Mouse (Mus musculus): ENCODE data around the gene Eftud2.

The Eftud2 gene

DNA sequence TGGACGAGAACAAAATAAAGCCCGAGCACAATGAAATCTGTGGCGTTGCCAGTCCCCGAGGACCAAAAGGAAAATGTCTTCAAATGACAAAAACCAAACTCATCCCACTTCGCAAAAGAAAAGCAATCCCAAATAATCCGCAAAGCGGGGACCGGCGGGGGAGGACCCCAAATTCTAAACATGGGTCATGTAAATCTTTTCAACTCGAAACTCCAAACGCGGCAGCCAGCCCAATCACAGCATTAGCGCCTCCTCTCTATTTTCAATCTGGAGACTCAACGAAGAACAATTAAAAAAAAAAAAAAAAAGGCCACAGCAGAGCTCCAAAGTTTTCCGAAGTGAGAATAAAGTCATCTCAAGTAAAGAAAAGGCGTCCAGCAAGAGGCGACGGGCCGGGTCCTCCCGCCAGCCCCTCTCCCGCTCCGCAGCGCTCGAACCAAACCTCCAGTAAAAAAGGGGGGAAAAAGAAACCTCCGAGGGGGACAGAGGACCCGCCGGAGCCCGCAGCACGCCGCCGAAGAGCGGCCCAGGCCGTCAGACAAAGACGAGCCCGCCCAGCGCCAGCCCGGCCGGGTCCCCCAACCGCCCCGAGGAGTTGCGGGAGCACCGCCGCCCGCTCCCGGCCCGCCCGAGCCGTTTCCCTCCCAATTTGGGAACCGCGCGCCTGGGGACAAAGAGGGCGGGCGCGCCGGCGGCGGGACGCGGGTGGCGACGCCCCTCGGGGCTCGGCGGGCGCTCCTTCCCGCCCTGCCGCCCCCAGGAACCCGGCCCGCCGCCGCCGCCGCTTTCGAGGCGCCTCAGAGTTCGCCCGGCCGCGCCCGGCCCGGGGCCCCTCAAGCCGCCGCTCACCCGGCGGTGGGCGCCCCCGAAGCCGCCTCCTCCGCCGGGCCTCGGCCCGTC lies 62.4 kb downstream of the Eftud2 start:
- DNase-seq (ENCODE audit: low spot score), result peak; percentile 43

DNA sequence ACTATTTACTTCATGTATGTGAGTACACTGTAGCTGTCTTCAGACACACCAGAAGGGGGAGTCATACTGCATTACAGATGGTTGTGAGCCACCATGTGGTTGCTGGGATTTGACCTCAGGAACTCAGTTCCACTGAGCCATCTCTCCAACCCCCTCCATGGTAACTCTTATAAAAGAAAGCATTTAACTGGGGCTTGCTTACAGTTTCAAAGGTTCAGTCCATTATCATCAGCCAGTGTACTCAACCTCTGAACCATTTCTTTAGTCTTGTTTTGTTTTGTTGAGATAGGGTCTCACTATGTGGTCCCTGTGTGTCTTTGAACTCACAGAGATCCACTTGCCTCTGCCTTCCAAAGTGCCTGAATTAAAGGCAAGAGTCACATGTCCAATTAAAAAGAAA lies 65.9 kb downstream of the Eftud2 start:
- DNase-seq (ENCODE audit: low spot score), result no peak

DNA sequence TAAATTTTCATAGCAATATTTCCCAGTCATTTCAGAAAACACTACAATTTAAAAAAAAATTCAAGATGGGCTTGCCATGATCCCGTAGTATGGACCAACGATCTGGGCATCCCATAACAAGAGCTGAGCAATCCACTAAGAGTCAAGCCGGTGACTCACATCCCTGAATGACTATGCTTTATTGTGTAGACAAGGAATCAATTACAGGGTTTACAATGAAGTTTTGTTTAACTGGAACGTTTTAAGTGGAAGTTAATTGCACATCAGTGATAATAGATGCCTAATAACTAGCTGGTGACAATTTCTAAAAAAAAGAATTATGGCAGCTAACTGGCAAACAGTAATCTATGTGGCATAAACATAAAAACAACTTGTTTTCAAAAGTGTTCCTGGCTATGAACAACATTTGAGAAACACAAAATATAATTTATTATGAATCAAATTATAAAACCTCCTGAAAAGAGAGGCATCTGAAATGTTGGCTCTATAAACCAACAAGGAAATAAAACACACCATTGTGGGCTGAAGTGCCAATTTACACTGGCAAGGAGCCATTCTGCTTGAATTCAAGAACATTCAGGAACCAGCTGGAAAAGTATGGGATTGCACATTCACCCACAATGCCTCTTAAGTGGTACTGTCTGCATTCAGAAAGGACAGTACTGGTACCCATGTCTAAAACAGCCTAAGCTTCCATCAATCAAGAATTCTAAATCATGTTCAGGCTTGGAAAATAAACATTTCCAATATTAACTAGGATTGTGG lies 69.9 kb downstream of the Eftud2 start:
- DNase-seq (ENCODE audit: low spot score), result no peak

DNA sequence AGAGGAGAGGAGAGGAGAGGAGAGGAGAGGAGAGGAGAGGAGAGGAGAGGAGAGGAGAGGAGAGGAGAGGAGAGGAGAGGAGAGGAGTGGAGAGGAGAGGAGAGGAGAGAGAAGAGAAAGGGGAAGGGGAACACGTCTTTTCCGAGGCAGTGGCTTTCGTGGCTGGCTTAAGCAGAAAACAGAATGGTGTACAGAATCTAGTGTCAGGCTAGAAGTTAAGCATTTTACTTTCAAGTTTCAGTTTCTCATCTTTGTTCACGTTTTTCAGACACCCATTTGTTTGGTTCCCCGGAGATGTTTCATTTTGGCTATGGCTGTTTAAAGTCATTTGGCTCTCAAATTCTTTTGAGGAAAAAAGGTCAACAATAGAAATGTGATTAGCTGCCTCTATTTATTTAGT lies 72.5 kb downstream of the Eftud2 start:
- no peak for DNase-seq (ENCODE audit: low spot score)

DNA sequence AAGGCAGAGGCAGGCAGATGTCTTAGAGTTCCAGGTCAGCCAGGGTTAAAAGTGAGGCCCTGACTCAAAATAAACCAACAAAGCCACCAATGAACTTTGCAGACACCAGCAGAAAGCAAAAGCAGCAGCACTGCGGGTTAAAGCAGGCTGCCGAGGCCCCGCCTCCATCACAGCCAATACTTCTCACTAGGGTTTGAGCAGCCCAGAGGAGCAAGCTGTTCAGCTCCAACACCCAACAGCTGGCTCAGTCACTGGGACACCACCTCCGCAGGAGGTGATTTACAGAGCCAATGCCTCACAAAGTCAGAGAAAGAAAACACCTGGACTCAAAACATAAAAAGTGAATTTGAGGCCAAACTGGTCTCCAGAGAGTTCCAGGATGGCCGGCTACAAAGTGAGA lies 77.3 kb downstream of the Eftud2 start:
- no peak for DNase-seq (ENCODE audit: low spot score)

DNA sequence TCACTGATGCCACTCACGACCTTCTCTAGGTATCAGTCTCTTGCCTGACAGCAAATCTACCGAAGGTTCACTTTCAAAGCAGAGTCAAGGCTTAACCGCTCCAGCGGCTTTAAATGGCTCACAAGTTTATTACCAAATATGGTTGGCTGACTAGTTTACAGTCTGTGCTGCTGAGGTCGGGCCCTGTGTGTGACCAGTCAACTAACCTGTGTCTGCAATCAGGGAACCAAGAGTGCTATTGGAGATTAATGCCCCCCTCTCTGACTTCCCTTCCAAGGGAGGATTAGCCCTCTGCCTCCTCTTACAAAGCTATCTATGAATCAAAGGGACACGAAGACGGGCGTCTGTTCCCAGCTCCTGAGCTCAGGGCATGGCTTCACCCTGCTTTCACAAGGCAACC lies 86.6 kb downstream of the Eftud2 start:
- DNase-seq (ENCODE audit: low spot score), result no peak

DNA sequence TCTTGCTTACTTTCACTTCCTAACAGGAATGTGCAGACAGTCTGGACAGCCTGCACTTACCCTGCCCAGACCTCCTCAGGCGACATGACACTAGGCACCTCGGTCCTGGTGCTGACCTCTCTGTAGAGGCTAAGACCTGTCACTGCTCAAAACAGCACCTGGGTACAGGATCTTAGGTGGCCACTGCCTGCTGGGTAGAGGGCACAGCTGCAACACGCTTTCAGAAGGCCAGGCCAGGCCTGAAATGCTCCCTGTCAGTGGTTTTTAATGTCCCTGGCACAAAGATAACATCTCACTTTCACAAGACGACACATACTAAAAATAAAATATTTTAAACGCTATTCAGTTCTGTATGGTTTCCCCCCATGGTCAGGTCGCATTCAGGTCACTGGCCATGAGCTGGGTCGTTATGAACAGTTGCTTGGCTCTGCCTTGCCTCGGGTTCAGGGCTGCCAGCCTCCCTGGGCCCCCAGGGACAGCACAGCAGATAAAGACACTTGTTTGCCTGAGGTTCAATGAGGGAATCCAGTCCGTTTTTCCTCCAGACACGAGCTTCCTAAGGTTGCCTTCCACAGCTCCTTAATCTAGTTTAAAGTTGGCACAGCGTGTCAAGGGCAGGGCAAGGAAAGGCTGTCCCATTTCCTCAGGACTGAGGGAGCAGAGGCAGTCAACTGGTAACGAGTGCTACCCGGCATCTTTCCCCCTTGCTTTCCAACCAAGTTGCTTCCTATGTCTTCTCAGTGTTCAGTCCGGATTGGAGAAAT lies 88.9 kb downstream of the Eftud2 start:
- DNase-seq (ENCODE audit: low spot score), result no peak
